Mouse (Mus musculus) fat pad, adult 2 months (tissue): ENCODE measurements around the gene Gdpd5.
"Not testable (repeated sequence)": the region's sequence is repeated elsewhere in the genome, so short reads cannot be mapped to it uniquely, and the experiment has no call there.

Source experiments
- DNase-seq: peaks from one replicate; pipeline ENCODE4 v3.0.0-alpha.2; 2011; ENCODE audit warnings: low read depth, low spot score; ENCODE audit errors: extremely low read depth

Gene Gdpd5

DNA sequence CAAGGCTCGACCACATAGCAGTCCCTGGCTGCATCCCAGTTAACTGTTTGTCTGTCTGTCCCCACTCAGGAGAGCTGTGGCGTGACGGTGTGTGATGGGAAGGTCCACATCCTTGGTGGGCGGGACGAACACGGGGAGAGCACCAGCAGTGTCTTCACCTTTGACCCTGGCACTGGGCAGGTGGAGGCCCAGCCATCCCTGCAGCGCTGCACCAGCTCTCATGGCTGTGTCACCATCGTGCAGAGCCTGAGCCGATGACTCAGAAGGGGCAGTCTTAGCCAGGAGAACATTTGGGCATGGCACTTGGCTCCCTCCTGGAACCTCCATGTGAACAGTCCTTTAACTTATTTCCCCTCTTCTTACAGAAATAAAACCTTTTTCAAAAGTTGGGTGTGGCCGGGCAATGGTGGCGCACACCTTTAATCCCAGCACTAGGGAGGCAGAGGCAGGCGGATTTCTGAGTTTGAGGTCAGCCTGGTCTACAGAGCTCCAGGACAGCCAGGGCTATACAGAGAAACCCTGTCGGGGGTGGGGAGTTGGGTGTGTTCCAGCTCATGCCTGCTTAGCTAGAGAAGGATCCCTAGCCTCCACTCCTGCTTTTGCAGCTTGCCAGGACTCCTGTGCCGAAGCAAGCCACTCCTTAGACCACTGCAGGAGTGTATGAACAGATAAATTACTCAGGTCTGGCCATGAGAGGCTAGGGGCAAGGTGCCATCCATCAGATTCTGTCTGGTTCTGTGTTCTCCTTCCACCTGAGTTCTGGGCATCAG is 92.6 kb downstream of the Gdpd5 start:
- no peak for DNase-seq

DNA sequence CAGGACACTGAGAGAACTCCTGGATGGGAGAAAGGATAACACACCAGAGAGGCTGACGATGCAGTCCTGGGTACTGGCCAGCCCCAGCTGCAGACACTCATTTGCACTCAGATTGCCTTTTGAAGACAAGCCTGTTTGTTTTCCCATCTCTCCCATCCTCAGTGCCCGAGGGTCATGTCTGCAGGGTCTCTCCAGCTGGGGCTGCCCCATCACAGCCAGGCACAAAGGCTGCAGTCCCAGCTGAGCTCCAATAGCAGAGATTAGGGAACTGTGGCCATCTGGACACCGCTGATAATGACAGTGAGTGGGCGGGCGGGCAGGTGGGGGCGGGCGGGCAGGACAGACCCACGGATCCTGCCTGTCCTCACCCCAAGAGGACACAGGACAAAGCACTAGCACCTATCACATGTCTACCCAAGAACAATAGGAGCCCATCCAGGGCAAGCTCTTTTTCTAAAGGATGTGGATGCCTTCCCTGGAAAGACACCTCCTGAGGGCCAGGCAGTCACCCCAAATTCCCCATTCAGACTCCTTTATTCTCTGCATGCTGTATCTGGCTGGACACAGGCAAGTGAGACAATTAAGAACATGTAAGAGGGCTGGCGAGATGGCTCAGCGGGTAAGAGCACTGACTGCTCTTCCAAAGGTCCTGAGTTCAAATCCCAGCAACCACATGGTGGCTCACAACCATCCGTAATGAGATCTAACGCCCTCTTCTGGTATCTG is 93.8 kb downstream of the Gdpd5 start:
- no peak for DNase-seq

DNA sequence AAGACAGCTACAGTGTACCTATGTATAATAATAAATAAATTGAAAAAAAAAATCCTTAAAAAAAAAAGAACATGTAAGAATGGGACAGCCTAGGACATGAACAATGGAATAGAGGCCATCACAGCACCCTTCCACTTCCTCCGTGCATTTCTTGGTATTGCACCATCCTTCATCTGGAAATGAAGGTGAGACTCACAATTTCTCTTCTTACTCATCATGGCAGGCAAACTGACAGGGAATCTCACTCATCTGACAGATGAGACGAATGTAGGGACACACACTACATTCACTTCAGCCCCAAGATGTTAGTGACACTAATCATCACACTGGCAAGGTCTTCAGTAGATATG is 94.3 kb downstream of the Gdpd5 start:
- no peak for DNase-seq

DNA sequence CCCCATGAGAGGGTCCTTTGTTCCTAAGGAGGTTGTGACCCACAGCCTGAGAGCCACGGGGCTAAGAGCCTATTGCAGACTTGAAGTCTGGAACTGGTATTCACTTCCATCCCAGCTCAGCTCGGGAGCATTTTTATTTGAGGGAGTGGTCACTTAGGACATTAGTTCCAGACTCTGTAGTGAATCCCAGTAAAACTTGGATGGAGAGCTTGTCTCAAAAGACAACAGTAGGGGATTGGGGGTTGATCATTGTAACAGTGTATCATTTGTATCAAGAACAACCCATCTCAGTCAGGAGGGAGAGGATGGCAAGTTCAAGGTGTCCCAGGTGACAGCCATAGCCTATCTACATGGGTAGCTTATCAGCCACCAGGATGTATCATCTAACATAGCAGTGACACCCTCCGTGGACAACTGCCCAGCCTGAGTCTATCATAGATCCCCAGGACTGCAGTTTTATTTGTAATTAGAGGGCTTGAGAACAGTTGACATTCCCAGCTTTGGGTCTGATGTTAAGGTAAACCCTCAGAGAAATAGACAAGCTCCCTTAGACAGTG is 95.4 kb downstream of the Gdpd5 start:
- DNase-seq: no peak

DNA sequence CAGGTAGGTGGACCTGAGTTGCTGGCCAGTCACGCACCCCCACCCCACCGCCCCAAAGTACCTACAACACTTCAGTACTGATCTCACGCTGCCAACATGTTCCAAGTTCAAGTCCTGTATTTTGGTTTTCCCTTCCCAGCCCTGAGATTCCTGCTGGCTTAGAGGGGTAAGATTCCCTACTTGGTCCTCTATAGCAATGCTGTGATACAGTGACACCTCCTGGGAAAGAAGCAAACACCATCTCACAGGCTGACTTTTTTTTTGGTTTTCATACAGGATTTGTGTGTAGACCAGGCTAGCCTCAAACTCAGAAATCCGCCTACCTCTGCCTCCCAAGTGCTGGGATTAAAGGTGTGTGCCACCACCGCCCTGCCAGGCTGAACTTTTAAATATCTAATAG is 96.0 kb downstream of the Gdpd5 start:
- DNase-seq: no peak

DNA sequence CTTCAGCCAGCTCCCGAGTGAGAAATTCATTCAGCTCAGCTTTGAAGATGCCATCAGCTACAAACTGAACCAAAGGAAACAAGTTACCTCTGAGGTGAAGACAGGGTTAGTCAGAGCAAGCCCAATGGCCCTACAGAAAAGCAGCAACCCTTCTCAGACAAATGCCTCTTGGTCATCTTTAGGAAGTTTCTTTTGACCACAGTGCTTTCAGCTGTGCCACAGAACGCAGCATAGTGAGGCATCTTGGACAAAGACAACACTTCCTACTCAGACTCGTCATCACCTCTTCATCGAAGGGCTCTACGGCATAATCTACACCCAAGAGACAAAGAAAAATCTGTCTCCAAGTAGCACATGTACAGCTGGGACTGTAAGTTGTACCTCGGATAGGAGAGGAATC is 101.4 kb downstream of the Gdpd5 start:
- DNase-seq: no peak

DNA sequence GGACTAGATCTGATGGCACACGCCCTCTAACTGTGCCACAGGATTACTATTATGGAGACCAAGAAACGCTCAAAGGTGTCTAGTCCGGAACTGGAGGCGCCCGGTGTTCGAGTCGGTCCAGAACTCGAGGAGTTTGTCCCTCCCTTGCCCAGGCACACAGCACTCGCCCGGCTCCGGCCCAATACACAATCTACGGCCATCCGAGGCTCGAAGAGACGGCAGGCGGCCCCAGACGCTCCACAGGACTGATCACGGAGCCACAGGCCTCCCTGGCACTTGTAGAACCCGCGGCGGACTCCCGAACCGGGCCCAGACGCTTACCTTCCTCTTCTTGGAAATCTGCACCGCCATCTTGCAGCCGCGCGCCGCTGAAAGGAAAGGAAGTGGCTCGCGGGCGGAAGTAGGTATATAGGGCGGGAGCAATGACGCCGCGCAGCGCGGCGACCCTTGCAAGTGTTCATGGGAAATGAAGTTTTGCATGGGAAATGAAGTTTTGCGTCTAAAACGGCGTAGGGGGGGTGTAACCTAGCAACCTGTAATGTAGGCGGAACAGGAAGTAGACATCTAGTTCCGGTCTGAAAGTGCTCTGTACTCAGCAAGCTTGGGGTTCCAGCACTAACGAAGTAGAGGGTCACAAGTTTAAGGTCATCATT is 102.2 kb downstream of the Gdpd5 start, which contains the start of gene Rps3:
Rps3 (minus strand) TSS at position 468 of the 653 bp plus-strand sequence.
- peak; percentile 86 for DNase-seq

DNA sequence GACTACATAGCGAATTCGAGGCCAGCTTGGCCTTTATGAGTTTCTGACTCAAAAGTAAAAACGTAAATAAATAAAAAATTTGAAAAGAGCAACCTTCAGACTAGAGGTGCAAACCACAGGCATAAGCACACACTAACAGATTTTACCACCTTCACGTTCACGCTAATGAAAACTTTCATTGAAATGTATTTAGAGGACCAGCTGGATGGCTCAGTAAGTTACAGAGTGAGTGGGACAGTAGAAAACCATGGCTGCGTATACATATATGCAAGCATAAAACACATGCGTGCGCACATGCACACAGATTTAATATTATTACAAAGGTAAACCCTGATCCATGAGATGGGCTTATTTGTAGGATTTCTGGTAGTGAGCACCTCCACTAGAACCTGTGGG is 102.7 kb downstream of the Gdpd5 start:
- DNase-seq: no peak

DNA sequence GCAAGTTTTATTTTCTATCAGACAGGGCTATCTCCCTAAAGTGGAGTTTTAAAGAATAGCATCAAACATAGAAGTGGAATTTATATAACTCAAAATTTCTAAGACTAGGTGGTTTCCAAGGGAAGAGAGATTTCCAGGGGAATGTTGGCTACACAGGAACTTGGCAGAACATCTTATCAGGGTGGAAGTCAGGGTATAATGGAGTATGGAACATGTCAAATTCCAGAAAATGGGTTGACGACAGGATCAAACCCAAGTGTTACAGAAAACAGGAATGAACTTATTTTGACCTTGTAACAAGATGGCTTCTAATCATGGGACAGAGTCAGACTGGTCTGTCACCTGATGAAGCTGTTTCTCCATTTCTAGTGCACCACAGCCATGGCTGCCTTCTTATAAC is 103.5 kb downstream of the Gdpd5 start:
- no peak for DNase-seq

DNA sequence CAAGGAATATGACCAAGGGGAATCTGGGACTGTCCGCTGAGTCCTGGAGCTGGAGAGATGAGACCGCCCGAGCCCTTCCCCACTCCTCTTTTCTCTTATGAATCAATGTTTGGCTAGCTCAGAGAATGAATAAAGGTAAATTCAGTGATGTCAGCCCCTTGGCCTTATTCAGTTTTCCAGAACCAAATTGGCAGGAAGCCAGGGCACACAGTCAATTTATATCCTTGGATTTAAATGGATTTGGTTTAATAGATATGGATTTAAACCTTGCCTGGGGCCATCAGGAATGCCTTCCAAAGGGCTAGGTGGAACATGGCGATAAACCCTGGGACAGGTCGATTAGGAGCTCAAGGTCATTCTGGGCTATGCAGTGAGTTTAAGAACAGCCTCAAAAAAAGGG is 108.5 kb downstream of the Gdpd5 start:
- no peak for DNase-seq

DNA sequence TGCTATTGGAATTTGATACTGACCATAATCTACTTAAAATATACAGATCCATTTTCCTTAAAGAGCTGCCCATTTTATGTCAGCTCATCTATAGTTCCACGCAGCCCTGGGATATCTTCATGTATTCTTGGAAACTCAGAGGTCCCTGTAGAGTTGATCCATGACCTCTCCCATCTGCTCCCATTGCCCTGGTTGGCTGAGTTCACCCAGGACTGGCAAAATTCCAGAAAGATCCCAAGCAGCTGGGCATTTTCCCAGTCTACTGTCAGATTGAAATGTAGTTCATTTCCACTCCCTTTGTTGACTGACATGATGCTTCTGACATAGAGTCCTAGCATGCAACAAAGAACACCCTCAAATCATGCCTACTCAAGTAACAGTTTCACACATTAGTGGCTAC is 117.9 kb downstream of the Gdpd5 start:
- no peak for DNase-seq

DNA sequence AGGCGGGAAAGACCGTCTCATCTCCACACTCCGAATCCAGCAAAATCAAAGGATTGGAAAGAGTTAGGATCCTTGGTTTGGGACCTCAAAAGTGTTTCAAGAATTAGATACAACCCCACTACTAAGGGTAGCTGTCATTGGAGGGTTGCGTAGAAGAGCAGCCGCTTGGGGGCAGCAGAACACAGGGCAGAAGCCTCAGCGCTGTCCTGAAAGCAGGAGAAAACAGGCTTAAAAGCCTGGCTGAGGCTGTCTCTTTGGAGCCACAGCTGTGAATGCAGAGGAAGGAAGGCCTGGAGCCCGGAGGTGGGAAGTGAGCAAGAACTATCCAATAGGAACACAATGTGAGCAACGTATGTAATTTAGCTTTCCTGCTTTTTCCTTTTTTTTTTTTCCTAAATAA is 119.0 kb downstream of the Gdpd5 start:
- no peak for DNase-seq

DNA sequence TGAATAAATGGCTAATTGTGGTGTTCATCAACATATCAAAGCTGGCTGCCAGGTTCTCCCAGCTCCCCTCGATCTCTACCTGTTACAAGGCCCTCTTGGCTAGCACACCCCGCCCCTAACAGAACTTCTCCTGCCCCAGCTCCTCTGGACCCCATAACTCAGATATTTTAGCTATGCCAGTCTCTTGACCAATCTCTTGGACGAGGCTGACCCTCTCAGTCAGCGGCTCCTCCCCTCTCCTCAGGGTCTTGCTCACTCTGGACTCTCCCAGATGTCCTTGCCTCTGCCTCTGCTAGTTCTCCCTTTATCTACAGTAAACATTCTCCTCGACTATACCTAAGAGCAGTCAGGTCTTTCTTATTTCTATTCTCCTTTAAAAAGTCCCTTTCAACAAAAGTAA is 119.4 kb downstream of the Gdpd5 start:
- DNase-seq: no peak

DNA sequence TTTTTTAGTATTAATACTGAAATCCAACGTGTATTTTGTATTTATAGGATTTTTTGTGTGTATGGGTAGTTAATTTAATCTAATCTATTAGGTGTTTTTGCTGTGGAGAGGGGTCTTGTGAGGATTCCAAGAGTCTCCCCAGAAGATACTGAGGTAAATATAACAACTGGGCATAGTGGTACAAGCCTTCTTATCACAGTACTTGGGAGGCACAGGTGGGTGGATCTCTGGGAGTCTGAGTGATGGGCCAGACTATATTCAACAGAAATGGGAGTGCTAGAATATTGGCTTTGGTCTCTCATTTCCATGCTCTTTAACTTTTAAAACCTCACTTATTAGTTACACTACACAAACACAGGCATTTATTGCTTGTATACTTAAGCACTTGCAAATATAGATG is 119.9 kb downstream of the Gdpd5 start:
- DNase-seq: no peak

DNA sequence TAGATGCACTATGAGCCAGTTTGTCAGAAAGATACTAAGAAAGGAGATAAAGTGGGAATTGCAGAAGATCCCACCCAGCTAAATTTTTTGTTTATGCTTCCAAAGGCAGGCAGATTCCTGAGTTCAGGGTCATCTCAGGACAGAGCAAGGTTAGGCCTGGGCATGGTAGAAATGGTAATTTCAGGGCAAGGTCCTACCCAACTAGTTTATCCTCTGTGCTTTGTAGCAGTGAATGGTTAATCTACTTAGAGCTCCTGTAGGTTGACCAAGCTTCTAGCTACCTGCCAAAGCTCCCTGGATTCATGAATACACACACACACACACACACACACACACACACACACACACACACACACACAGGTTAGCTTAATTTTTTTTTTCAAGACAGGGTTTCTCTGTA is 123.3 kb downstream of the Gdpd5 start:
- DNase-seq: no peak

DNA sequence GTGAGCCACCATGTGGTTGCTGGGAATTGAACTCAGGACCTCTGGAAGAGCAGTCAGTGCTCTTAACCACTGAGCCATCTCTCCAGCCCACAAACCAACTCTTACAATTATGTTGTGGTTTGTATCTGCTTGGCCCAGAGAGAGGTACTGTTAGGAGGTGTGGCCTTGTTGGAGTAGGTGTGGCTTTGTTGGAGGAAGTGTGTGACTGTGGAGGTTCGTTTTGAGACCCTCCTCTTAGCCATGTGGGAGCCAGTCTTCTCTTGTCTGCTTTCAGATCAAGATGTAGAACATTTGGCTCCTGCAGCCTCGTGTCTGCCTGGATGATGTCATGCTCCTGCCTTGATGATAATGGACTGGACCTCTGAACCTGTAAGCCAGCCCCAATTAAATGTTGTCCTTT is 127.0 kb downstream of the Gdpd5 start:
- not testable (repeated sequence) for DNase-seq

DNA sequence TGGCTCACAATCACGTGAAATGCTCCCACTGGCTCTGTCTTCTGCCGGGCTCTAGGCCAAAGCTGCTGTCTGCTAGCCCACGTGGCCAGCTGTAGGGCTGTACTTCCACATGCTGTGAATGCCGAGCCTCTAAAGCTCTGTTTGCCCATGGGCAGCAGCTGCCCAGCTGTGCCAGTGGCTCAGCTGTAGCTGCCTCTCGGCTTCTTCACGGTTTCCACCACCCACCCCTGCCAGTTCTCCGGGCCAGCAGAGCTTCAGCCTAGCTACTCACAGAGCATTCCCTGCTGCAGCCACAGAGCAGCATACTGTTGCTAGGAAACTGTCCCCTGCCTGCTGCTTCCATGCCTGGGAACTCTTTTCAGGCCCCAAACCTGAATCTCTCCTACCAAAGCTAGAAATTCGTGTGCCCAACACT is 128.9 kb downstream of the Gdpd5 start:
- no peak for DNase-seq
